Mouse (Mus musculus): ENCODE measurements around the gene Zfp362. TPM values are rescaled to one million over a fixed set of nuclear protein-coding genes. Genes with fewer than 3 reads are reported as not detected.

The Zfp362 gene
- total and polyA plus RNA-seq, 3 experiments = 9.7 to 70.1 (median 16.1) TPM

DNA sequence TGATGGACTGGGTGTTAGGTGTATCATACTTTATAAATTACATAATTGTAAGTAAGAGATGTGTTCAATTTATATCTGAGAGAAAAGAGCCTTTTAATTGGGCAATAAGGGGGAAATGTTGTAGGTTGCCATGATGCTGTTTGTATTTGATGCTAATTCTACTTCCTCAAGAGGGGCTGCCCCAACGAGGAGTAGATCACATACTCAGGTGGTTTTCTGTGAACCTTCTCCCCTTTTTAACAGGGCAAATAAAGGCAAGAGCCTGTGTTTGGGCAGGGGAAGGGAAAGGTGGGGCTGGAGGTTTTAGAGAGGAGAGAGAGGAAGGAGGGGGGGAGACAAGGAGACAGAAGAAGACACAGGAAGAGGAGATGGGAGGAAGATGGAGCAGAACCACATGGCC, 65.0 kb downstream of the Zfp362 start:
- in situ Hi-C loops (cut with MboI; ENCODE audit: low pct_ligation_motif_present, low pct_unique_long_range_greater_than_20kb, low sequenced_read_pairs) (no loop called here), dilution Hi-C loops (cut with MboI; ENCODE audit: extremely low pct_ligation_motif_present, extremely low pct_unique_long_range_greater_than_20kb, low sequenced_read_pairs) (no loop called here)
- TF ChIP-seq GABPA (IDR thresholded peaks at IDR 0.05; ENCODE audit: insufficient replicate concordance, low read depth, low read length) = no peak
- no peak for TF ChIP-seq RAD21 (IDR thresholded peaks at IDR 0.05; ENCODE audit: low read depth, low read length)
- no peak for TF ChIP-seq CTCF (conservative IDR thresholded peaks at IDR 0.05 in 1 of 2, IDR thresholded peaks at IDR 0.05 in 1 of 2; ENCODE audit: low read depth in 2 of 2, low read length in 2 of 2)
- TF ChIP-seq MXI1 (IDR thresholded peaks at IDR 0.05; ENCODE audit: low read depth, low read length) = no peak
- 0 out of 2 replicates have a peak, but pooled peaks have one; percentile 30 for TF ChIP-seq MAZ (IDR thresholded peaks at IDR 0.05; ENCODE audit: low read depth, low read length)
- 0 out of 2 replicates have a peak, but pooled peaks have one; percentile 8 for TF ChIP-seq ETS1 (conservative IDR thresholded peaks at IDR 0.05; ENCODE audit: low read depth, low read length)
- TF ChIP-seq USF2 (conservative IDR thresholded peaks at IDR 0.05; ENCODE audit: low read depth, low read length) = no peak
- no peak for TF ChIP-seq E2F4 (IDR thresholded peaks at IDR 0.05; ENCODE audit: insufficient replicate concordance, low read depth, low read length)
- TF ChIP-seq ZNF384 (IDR thresholded peaks at IDR 0.05; ENCODE audit: low read depth, low read length) = no peak
- no peak for TF ChIP-seq TCF12 (IDR thresholded peaks at IDR 0.05; ENCODE audit: low read depth, low read length)
- no peak for TF ChIP-seq POLR2AphosphoS2 (IDR thresholded peaks at IDR 0.05; ENCODE audit: low read depth, low read length)
- TF ChIP-seq IRF4 (IDR thresholded peaks at IDR 0.05; ENCODE audit: low read depth, low read length) = no peak
- 0 out of 2 replicates have a peak, but pooled peaks have one; percentile 21 for TF ChIP-seq MAX (IDR thresholded peaks at IDR 0.05; ENCODE audit: low read length)
- no peak for TF ChIP-seq JUND (conservative IDR thresholded peaks at IDR 0.05; ENCODE audit: low read depth, low read length)
- TF ChIP-seq EP300 (IDR thresholded peaks at IDR 0.05; ENCODE audit: low read length) = no peak
- no peak for TF ChIP-seq MEF2A (IDR thresholded peaks at IDR 0.05; ENCODE audit: borderline replicate concordance, low read depth, low read length)
- 0 out of 2 replicates have a peak, but pooled peaks have one; percentile 10 for TF ChIP-seq ELF1 (IDR thresholded peaks at IDR 0.05; ENCODE audit: low read depth, low read length)
- no peak for TF ChIP-seq ZMIZ1 (IDR thresholded peaks at IDR 0.05; ENCODE audit: low read depth, low read length)
- no peak for TF ChIP-seq ZKSCAN1 (IDR thresholded peaks at IDR 0.05; ENCODE audit: borderline replicate concordance, low read depth, low read length)
- TF ChIP-seq JUN (IDR thresholded peaks at IDR 0.05; ENCODE audit: insufficient read depth, low read depth, low read length) = no peak
- no peak for TF ChIP-seq RCOR1 (conservative IDR thresholded peaks at IDR 0.05; ENCODE audit: low read depth, low read length)
- TF ChIP-seq USF1 (IDR thresholded peaks at IDR 0.05; ENCODE audit: low read depth, low read length) = no peak
- no peak for TF ChIP-seq UBTF (IDR thresholded peaks at IDR 0.05; ENCODE audit: low read depth, low read length)
- TF ChIP-seq SIN3A (IDR thresholded peaks at IDR 0.05; ENCODE audit: low read length) = no peak
- no peak for TF ChIP-seq PAX5 (IDR thresholded peaks at IDR 0.05; ENCODE audit: low read length)
- TF ChIP-seq ZC3H11A (IDR thresholded peaks at IDR 0.05; ENCODE audit: low read depth, low read length) = no peak
- no peak for TF ChIP-seq SMC3 (IDR thresholded peaks at IDR 0.05; ENCODE audit: low read depth, low read length)
- no peak for TF ChIP-seq POLR2A (IDR thresholded peaks at IDR 0.05; ENCODE audit: low read depth, low read length)
- TF ChIP-seq HCFC1 (IDR thresholded peaks at IDR 0.05; ENCODE audit: low read depth, low read length) = no peak
- no peak overlapping the region for H3K9ac ChIP-seq (ENCODE audit: insufficient read depth, low read depth)
- peaks cover 20 to 49% of the 10 kb centered on the region in 2 experiments for H3K4me1 ChIP-seq (ENCODE audit: control insufficient read depth in 1 of 2, insufficient read depth in 2 of 2)
- H3K27me3 ChIP-seq (replicated peaks) = no peaks in the 10 kb centered on the region
- H3K79me2 ChIP-seq (replicated peaks; ENCODE audit: control insufficient read depth, extremely low read depth, insufficient read depth, poor library complexity, severe bottlenecking) = peaks cover 28% of the 10 kb centered on the region
- no peak overlapping the region for H3K4me2 ChIP-seq (ENCODE audit: insufficient read depth, low read depth, poor library complexity, severe bottlenecking)
- no peak overlapping the region for H3K27ac ChIP-seq (ENCODE audit: insufficient read depth, low read depth)
- H3K36me3 ChIP-seq (replicated peaks in 1 of 2; ENCODE audit: control insufficient read depth in 1 of 2, insufficient read depth in 1 of 2, low read length in 1 of 2) = peaks cover 31 to 51% of the 10 kb centered on the region in 2 experiments
- H3K4me3 ChIP-seq (replicated peaks in 1 of 3; ENCODE audit: low read depth in 2 of 3, low read length in 2 of 3, poor library complexity in 1 of 3) = no peak overlapping the region
- no peak for DNase-seq (ENCODE audit: extremely low read depth)
- H3K9me3 ChIP-seq (replicated peaks; ENCODE audit: low read length) = no peaks in the 10 kb centered on the region
